ENCODE assay signal across 9 mouse cellular contexts in genomic region chr19:29354895-29355877, GRCm38 (mm10). TPM values are rescaled to one million over a fixed set of nuclear protein-coding genes. Genes with fewer than 3 reads are reported as not detected.
DNase-seq lines count a peak whose midpoint lies in the region; ATAC-seq and TF ChIP-seq lines count a peak whose summit lies in the region.
"Had no signal": no experiment of that assay in that cellular context is flagged by ENCODE, and none has a peak within 500 bp of the region (broad histone marks: within the 10 kb centered on the region; RNA-seq: fewer than 3 reads in every experiment).

No protein-coding gene starts in this region.

- H3K36me3 ChIP-seq in heart, embryonic 14.5 days (ENCODE audit: control insufficient read depth, insufficient read depth, low read length) = peaks cover 27% of the 10 kb centered on the region
- H3K36me3 ChIP-seq in liver, embryonic 16.5 days (ENCODE audit: control insufficient read depth, insufficient read depth) = no peaks in the 10 kb centered on the region; the same call in 1 of the 2 replicates
- peaks cover 8% of the 10 kb centered on the region; the same call in 1 of the 2 replicates for H3K36me3 ChIP-seq in neural tube, embryonic 12.5 days
- peaks cover 3% of the 10 kb centered on the region; the same call in 1 of the 2 replicates for H3K36me3 ChIP-seq in stomach, postnatal 0 days (ENCODE audit: control insufficient read depth, insufficient read depth, low read length)

- no peak overlapping the region for H3K27ac ChIP-seq in brown adipose tissue, adult 24 weeks (replicated peaks; ENCODE audit: low read depth, low read length)
- H3K27ac ChIP-seq in heart, embryonic 14.5 days (replicated peaks in 1 of 2; ENCODE audit: control insufficient read depth in 1 of 2, insufficient read depth in 1 of 2, low read depth in 2 of 2, low read length in 2 of 2) = no peak overlapping the region; a peak in 1 of 4 replicates
- peak overlapping the region; percentile 39; the same call in 1 of the 2 replicates for H3K27ac ChIP-seq in liver, embryonic 16.5 days (ENCODE audit: low read length)
- no peak overlapping the region for H3K27ac ChIP-seq in neural tube, embryonic 12.5 days
- no peak overlapping the region for H3K27ac ChIP-seq in stomach, postnatal 0 days (replicated peaks)

- H3K9me3 ChIP-seq in heart, embryonic 14.5 days (ENCODE audit: control insufficient read depth, low read length) = no peaks in the 10 kb centered on the region
- no peaks in the 10 kb centered on the region for H3K9me3 ChIP-seq in liver, embryonic 16.5 days (replicated peaks; ENCODE audit: control insufficient read depth, low read length)
- H3K9me3 ChIP-seq in neural tube, embryonic 12.5 days = no peaks in the 10 kb centered on the region
- H3K9me3 ChIP-seq in stomach, postnatal 0 days (ENCODE audit: control insufficient read depth, low read length) = no peaks in the 10 kb centered on the region

- WGBS in heart, embryonic 14.5 days = 5% methylated on average over 20 of the region's 20 CpGs
- 2% methylated on average over 20 of the region's 20 CpGs for WGBS in liver, embryonic 16.5 days (ENCODE audit: insufficient replicate concordance)
- whole genome bisulfite sequencing in neural tube, embryonic 12.5 days = 6% methylated on average over 20 of the region's 20 CpGs
- 4% methylated on average over 20 of the region's 20 CpGs for WGBS in stomach, postnatal 0 days

- peak; percentile 90 for ATAC-seq in CD4-positive, CD25-positive, alpha-beta regulatory T cell, adult 4 months
- peak; percentile 93 for ATAC-seq in erythroid progenitor cell, adult 5-6 weeks (replicated peaks; ENCODE audit: low FRiP score, poor library complexity, severe bottlenecking)
- ATAC-seq in heart, embryonic 14.5 days (ENCODE audit: insufficient number of reproducible peaks, insufficient read depth, low FRiP score, low read depth) = no peak
- peak; percentile 68 for ATAC-seq in liver, embryonic 16.5 days (ENCODE audit: low read depth)
- ATAC-seq in neural tube, embryonic 12.5 days (ENCODE audit: low FRiP score, low read depth) = 0 out of 2 replicates have a peak, but pooled peaks have one; percentile 48
- ATAC-seq in stomach, postnatal 0 days (ENCODE audit: low FRiP score, low TSS enrichment) = peak; percentile 68; the same call in 1 of the 2 replicates

- TF ChIP-seq EP300 in stomach, postnatal 0 days (optimal IDR thresholded peaks at IDR 0.05) = no peak

- H3K4me2 ChIP-seq in heart, embryonic 14.5 days (ENCODE audit: low read length) = peak overlapping the region; percentile 71
- peak overlapping the region; percentile 90 for H3K4me2 ChIP-seq in liver, embryonic 16.5 days (ENCODE audit: low read depth, low read length)
- peak overlapping the region; percentile 57 for H3K4me2 ChIP-seq in neural tube, embryonic 12.5 days (replicated peaks)
- H3K4me2 ChIP-seq in stomach, postnatal 0 days (replicated peaks; ENCODE audit: low read depth) = peak overlapping the region; percentile 59

- H3K9ac ChIP-seq in heart, embryonic 14.5 days (ENCODE audit: low read length) = peak overlapping the region; percentile 39; the same call in 1 of the 2 replicates
- peak overlapping the region; percentile 18 for H3K9ac ChIP-seq in liver, embryonic 16.5 days (ENCODE audit: low read depth, low read length)
- H3K9ac ChIP-seq in neural tube, embryonic 12.5 days = no peak overlapping the region
- H3K9ac ChIP-seq in stomach, postnatal 0 days (ENCODE audit: low read length) = no peak overlapping the region

- TF ChIP-seq CTCF in stomach, postnatal 0 days (IDR thresholded peaks at IDR 0.05; ENCODE audit: low read depth) = peak; percentile 95

- no peaks in the 10 kb centered on the region for H3K27me3 ChIP-seq in heart, embryonic 14.5 days (ENCODE audit: control insufficient read depth, insufficient read depth, low read length)
- no peaks in the 10 kb centered on the region for H3K27me3 ChIP-seq in liver, embryonic 16.5 days (ENCODE audit: control insufficient read depth, insufficient read depth, low read depth, low read length)
- no peaks in the 10 kb centered on the region for H3K27me3 ChIP-seq in neural tube, embryonic 12.5 days (replicated peaks)
- H3K27me3 ChIP-seq in stomach, postnatal 0 days (ENCODE audit: control insufficient read depth, insufficient read depth, low read length) = no peaks in the 10 kb centered on the region

- peak overlapping the region; percentile 43 for H3K4me3 ChIP-seq in brown adipose tissue, adult 24 weeks (ENCODE audit: insufficient read depth, low read depth, low read length)
- peak overlapping the region; percentile 31 to 50 for H3K4me3 ChIP-seq in heart, embryonic 14.5 days (ENCODE audit: control insufficient read depth in 1 of 2, insufficient read depth in 1 of 2, low read depth in 1 of 2, low read length in 2 of 2)
- peak overlapping the region; percentile 59 for H3K4me3 ChIP-seq in liver, embryonic 16.5 days (ENCODE audit: low read depth, low read length)
- H3K4me3 ChIP-seq in neural tube, embryonic 12.5 days = peak overlapping the region; percentile 19
- H3K4me3 ChIP-seq in stomach, postnatal 0 days (ENCODE audit: low read depth, low read length) = peak overlapping the region; percentile 35

- DNase-seq in kidney, postnatal 14 days = peak; percentile 90
- DNase-seq in stomach, postnatal 0 days (ENCODE audit: low spot score) = peak; percentile 86

- H3K4me1 ChIP-seq in brown adipose tissue, adult 24 weeks (ENCODE audit: control insufficient read depth, insufficient read depth, insufficient read length, low read length) = no peaks in the 10 kb centered on the region
- H3K4me1 ChIP-seq in heart, embryonic 14.5 days (ENCODE audit: control insufficient read depth in 2 of 2, insufficient read depth in 2 of 2, low read length in 2 of 2) = no peaks in the 10 kb centered on the region; a peak in 1 of 4 replicates
- H3K4me1 ChIP-seq in liver, embryonic 16.5 days (ENCODE audit: control insufficient read depth, low read depth, low read length) = peaks cover 5% of the 10 kb centered on the region
- no peaks in the 10 kb centered on the region for H3K4me1 ChIP-seq in neural tube, embryonic 12.5 days
- H3K4me1 ChIP-seq in stomach, postnatal 0 days (replicated peaks; ENCODE audit: control insufficient read depth, insufficient read depth) = no peaks in the 10 kb centered on the region

RNA-seq across cellular contexts. Expression of gene Plgrkt, which starts 12.0 kb away (rescaled TPM):
- 100 to 1,000 TPM; 221 to 250 TPM for polyA plus RNA-seq in CD4-positive, CD25-positive, alpha-beta regulatory T cell, adult 4 months (2017; shearing (Covaris generic))
- polyA plus RNA-seq in brown adipose tissue, adult 24 weeks (2012; ENCODE audit: insufficient read depth, insufficient read length, missing spikeins) = 118 and 119 TPM in 2 replicates
- 41.4 and 41.9 TPM in 2 replicates for total RNA-seq in erythroid progenitor cell, adult 5-6 weeks (2015; ENCODE audit: low replicate concordance)
- 6.6 and 15.0 TPM in 2 replicates for total RNA-seq in erythroid progenitor cell, adult 5-6 weeks (2017; ENCODE audit: low replicate concordance)
- 44.6 and 45.9 TPM in 2 replicates for polyA plus RNA-seq in heart, embryonic 14.5 days (2014; fragmentation: Nextera tagmentation; extraction: Ambion mirVana)
- polyA plus RNA-seq in liver, embryonic 16.5 days (2015; fragmentation: Nextera tagmentation; extraction: Ambion mirVana) = 33.9 and 34.2 TPM in 2 replicates
- polyA plus RNA-seq in neural tube, embryonic 12.5 days (2016; fragmentation: Nextera tagmentation; extraction: Ambion mirVana) = 75.5 and 79.7 TPM in 2 replicates
- 166 and 169 TPM in 2 replicates for polyA plus RNA-seq in stomach, postnatal 0 days (2015; fragmentation: Nextera tagmentation; extraction: Ambion mirVana)

RNA-seq across cellular contexts. Expression of gene Cd274, which starts 12.1 kb away (rescaled TPM):
- 10 to 100 TPM; 42.4 to 62.2 TPM for polyA plus RNA-seq in CD4-positive, CD25-positive, alpha-beta regulatory T cell, adult 4 months (2017; shearing (Covaris generic))
- 52.6 and 58.2 TPM in 2 replicates for polyA plus RNA-seq in brown adipose tissue, adult 24 weeks (2012; ENCODE audit: insufficient read depth, insufficient read length, missing spikeins)
- total RNA-seq in erythroid progenitor cell, adult 5-6 weeks (2015; ENCODE audit: low replicate concordance) = 2.9 and 3.8 TPM in 2 replicates
- 1.4 and 1.7 TPM in 2 replicates for total RNA-seq in erythroid progenitor cell, adult 5-6 weeks (2017; ENCODE audit: low replicate concordance)
- 0.32 and 0.36 TPM in 2 replicates for polyA plus RNA-seq in heart, embryonic 14.5 days (2014; fragmentation: Nextera tagmentation; extraction: Ambion mirVana)
- 0.96 and 1.0 TPM in 2 replicates for polyA plus RNA-seq in liver, embryonic 16.5 days (2015; fragmentation: Nextera tagmentation; extraction: Ambion mirVana)
- 0.28 and 0.43 TPM in 2 replicates for polyA plus RNA-seq in neural tube, embryonic 12.5 days (2016; fragmentation: Nextera tagmentation; extraction: Ambion mirVana)
- 0.08 and 0.16 TPM in 2 replicates for polyA plus RNA-seq in stomach, postnatal 0 days (2015; fragmentation: Nextera tagmentation; extraction: Ambion mirVana)

RNA-seq across cellular contexts. Expression of gene Rln1, which starts 20.7 kb away (rescaled TPM):
- polyA plus RNA-seq in CD4-positive, CD25-positive, alpha-beta regulatory T cell, adult 4 months (2017; shearing (Covaris generic)) = not detected
- polyA plus RNA-seq in brown adipose tissue, adult 24 weeks (2012; ENCODE audit: insufficient read depth, insufficient read length, missing spikeins) = not detected in 2 replicates
- total RNA-seq in erythroid progenitor cell, adult 5-6 weeks (2015; ENCODE audit: low replicate concordance) = not detected in 2 replicates
- total RNA-seq in erythroid progenitor cell, adult 5-6 weeks (2017; ENCODE audit: low replicate concordance) = not detected in 2 replicates
- 0.20 TPM in 1 of 2 replicates, not detected in the other for polyA plus RNA-seq in heart, embryonic 14.5 days (2014; fragmentation: Nextera tagmentation; extraction: Ambion mirVana)
- polyA plus RNA-seq in liver, embryonic 16.5 days (2015; fragmentation: Nextera tagmentation; extraction: Ambion mirVana) = not detected in 2 replicates
- 1.3 and 1.6 TPM in 2 replicates for polyA plus RNA-seq in neural tube, embryonic 12.5 days (2016; fragmentation: Nextera tagmentation; extraction: Ambion mirVana)
- polyA plus RNA-seq in stomach, postnatal 0 days (2015; fragmentation: Nextera tagmentation; extraction: Ambion mirVana) = 0.24 TPM in 1 of 2 replicates, not detected in the other
- polyA plus RNA-seq: gonadal fat pad, adult 2 months had no signal

RNA-seq across cellular contexts. Expression of gene Insl6, which starts 30.0 kb away (rescaled TPM):
- polyA plus RNA-seq in CD4-positive, CD25-positive, alpha-beta regulatory T cell, adult 4 months (2017; shearing (Covaris generic)) = 10 to 100 TPM; 28.3 to 32.5 TPM
- 8.0 and 8.2 TPM in 2 replicates for polyA plus RNA-seq in brown adipose tissue, adult 24 weeks (2012; ENCODE audit: insufficient read depth, insufficient read length, missing spikeins)
- 3.4 TPM in 1 of 2 replicates, not detected in the other for total RNA-seq in erythroid progenitor cell, adult 5-6 weeks (2015; ENCODE audit: low replicate concordance)
- 6.9 TPM in 1 of 2 replicates, not detected in the other for total RNA-seq in erythroid progenitor cell, adult 5-6 weeks (2017; ENCODE audit: low replicate concordance)
- 3.8 and 4.0 TPM in 2 replicates for polyA plus RNA-seq in heart, embryonic 14.5 days (2014; fragmentation: Nextera tagmentation; extraction: Ambion mirVana)
- 0.91 and 1.1 TPM in 2 replicates for polyA plus RNA-seq in liver, embryonic 16.5 days (2015; fragmentation: Nextera tagmentation; extraction: Ambion mirVana)
- 4.4 and 4.5 TPM in 2 replicates for polyA plus RNA-seq in neural tube, embryonic 12.5 days (2016; fragmentation: Nextera tagmentation; extraction: Ambion mirVana)
- polyA plus RNA-seq in stomach, postnatal 0 days (2015; fragmentation: Nextera tagmentation; extraction: Ambion mirVana) = 3.0 and 3.2 TPM in 2 replicates

RNA-seq across cellular contexts. Expression of gene Pdcd1lg2, which starts 55.5 kb away (rescaled TPM):
- 10 to 100 TPM; 17.0 to 22.2 TPM for polyA plus RNA-seq in CD4-positive, CD25-positive, alpha-beta regulatory T cell, adult 4 months (2017; shearing (Covaris generic))
- polyA plus RNA-seq in brown adipose tissue, adult 24 weeks (2012; ENCODE audit: insufficient read depth, insufficient read length, missing spikeins) = not detected in 2 replicates
- total RNA-seq in erythroid progenitor cell, adult 5-6 weeks (2015; ENCODE audit: low replicate concordance) = 4.0 TPM in 1 of 2 replicates, not detected in the other
- total RNA-seq in erythroid progenitor cell, adult 5-6 weeks (2017; ENCODE audit: low replicate concordance) = 1.0 TPM in 1 of 2 replicates, not detected in the other
- polyA plus RNA-seq in heart, embryonic 14.5 days (2014; fragmentation: Nextera tagmentation; extraction: Ambion mirVana) = not detected in 2 replicates
- polyA plus RNA-seq in liver, embryonic 16.5 days (2015; fragmentation: Nextera tagmentation; extraction: Ambion mirVana) = 0.05 and 0.08 TPM in 2 replicates
- polyA plus RNA-seq in neural tube, embryonic 12.5 days (2016; fragmentation: Nextera tagmentation; extraction: Ambion mirVana) = not detected in 2 replicates
- polyA plus RNA-seq in stomach, postnatal 0 days (2015; fragmentation: Nextera tagmentation; extraction: Ambion mirVana) = 0.05 and 0.06 TPM in 2 replicates
- polyA plus RNA-seq: gonadal fat pad, adult 2 months had no signal

Comparison
In these comparisons a context has a peak if more than half of its experiments do, and no peak if none do; other contexts are left out.
1. H3K9ac ChIP-seq: peak in heart, embryonic 14.5 days (single experiment) and liver, embryonic 16.5 days (single experiment); none in neural tube, embryonic 12.5 days (single experiment) and stomach, postnatal 0 days (single experiment).
2. RNA of gene Cd274, which starts 12.1 kb away (polyA plus RNA-seq): 42.4 to 62.2 TPM in CD4-positive, CD25-positive, alpha-beta regulatory T cell, adult 4 months and 52.6 to 58.2 TPM in brown adipose tissue, adult 24 weeks; 0.96 to 1.0 TPM in liver, embryonic 16.5 days, 0.28 to 0.43 TPM in neural tube, embryonic 12.5 days, 0.32 to 0.36 TPM in heart, embryonic 14.5 days and 0.08 to 0.16 TPM in stomach, postnatal 0 days; every median in the first group is over 10 times any median in the second.
3. Peak in every context shown above with its lines, with median percentiles within 50 percentile points of each other: H3K4me3 ChIP-seq and H3K4me2 ChIP-seq.